Mouse (Mus musculus) lung, embryonic 14.5 days (tissue): ENCODE measurements around the gene Lpar1. TPM values are rescaled to one million over a fixed set of nuclear protein-coding genes. Genes with fewer than 3 reads are reported as not detected.

Experiments
- ATAC-seq: fragments of 200-750 bp; cut with Nextera tagmentation; 2 replicates; pipeline ENCODE4 v1.8.0; 2017; ENCODE audit warnings: mild to moderate bottlenecking, moderate TSS enrichment, moderate library complexity; ENCODE audit not compliant: insufficient read depth
- DNase-seq: peaks from one replicate; pipeline ENCODE4 v3.0.0-alpha.2; 2015
- H3K27ac ChIP-seq: fragments of 300-500 bp; sonication (generic); 2 replicates; pipeline ENCODE4 v1.5.1; 2014; ENCODE audit warnings: low read depth, mild to moderate bottlenecking, moderate library complexity
- H3K27me3 ChIP-seq: fragments of 300-500 bp; sonication (generic); 2 replicates; pipeline ENCODE4 v1.6.1; 2014; ENCODE audit warnings: low read length, control low read depth; ENCODE audit not compliant: insufficient read depth
- H3K36me3 ChIP-seq: fragments of 300-500 bp; sonication (generic); 2 replicates; pipeline ENCODE4 v1.6.1; 2014; ENCODE audit warnings: control low read depth; ENCODE audit not compliant: insufficient read depth
- H3K4me1 ChIP-seq: fragments of 300-500 bp; sonication (generic); 2 replicates; pipeline ENCODE4 v1.6.1; 2014; ENCODE audit warnings: antibody characterized with exemption, control low read depth; ENCODE audit not compliant: insufficient read depth
- H3K4me2 ChIP-seq: fragments of 300-500 bp; sonication (generic); 2 replicates; pipeline ENCODE4 v1.6.1; 2014; ENCODE audit warnings: mild to moderate bottlenecking
- H3K4me3 ChIP-seq: fragments of 300-500 bp; sonication (generic); 2 replicates; pipeline ENCODE4 v1.5.1; 2014; ENCODE audit warnings: low read depth, low read length
- H3K9ac ChIP-seq: fragments of 300-500 bp; sonication (generic); 2 replicates; pipeline ENCODE4 v1.6.1; 2014
- H3K9me3 ChIP-seq: fragments of 300-500 bp; sonication (generic); 2 replicates; pipeline ENCODE4 v1.6.1; 2016; ENCODE audit warnings: low read depth, low read length, control low read depth
- CTCF ChIP-seq: IDR thresholded peaks from 2 replicates; pipeline ENCODE4 v1.5.1; 2016; ENCODE audit warnings: antibody characterized with exemption, low read depth
- WGBS: fragments of 180-500 bp; shearing (Covaris S2); extraction: QIAGEN DNeasy Blood & Tissue Kit; methylation state at CpG from one replicate; pipeline ENCODE4 v1.1.7; 2014; 5-methylcytosine and 5-hydroxymethylcytosine counted together
- polyA plus RNA-seq: library from polyadenylated mRNA; unstranded; fragments of >200 nt; fragmentation: Nextera tagmentation; extraction: Ambion mirVana; gene quantifications from 2 replicates; pipeline ENCODE4 v1.2.1, GENCODE M21; 2014

Gene Lpar1
- 30.3 and 35.8 TPM in 2 replicates for polyA plus RNA-seq

DNA sequence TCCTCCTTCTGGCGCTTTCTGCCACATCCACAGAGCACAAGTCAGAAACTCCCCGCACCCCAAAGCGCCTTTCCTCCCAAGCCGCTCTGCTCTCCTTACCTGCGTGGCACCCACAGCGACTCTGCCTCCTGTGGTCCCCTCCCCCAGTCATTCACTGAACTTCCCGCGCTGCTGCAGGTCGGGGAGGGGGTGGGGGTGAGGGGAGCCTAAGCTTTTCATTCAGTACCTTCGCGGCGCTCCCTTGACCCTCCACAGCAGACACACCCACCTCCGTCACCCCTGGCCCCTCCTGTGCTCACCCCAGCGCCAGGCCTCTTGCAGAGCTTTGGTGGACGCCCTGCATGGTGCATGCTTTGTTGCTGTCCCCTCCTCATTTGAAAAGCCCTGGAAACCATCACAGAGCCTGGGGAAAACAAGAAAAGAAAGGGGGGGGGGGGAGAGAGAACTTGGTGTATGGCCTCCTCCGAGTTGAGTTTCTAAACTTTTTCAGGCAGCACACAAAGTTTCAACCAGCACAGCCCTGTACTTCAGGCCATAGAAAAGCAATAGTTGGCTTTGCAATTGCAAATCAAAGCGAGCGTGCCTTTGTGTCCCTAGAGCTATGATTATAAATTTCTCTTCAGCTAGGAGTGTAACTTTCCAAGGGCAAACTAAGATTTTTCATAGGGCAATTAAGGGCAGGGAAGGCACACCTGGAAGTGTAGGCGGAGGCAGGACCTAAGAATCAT, at the start of gene Lpar1:
Gene Lpar1 (minus strand): TSS at position 268 of the 728 bp plus-strand sequence.
- peak within 1 kb of the TSS; percentile 89 for H3K27ac ChIP-seq
- H3K27me3 ChIP-seq, result no peaks in the 10 kb centered on the region
- DNase-seq (no peak), ATAC-seq (peak; percentile 68)
- H3K4me3 ChIP-seq, result peak within 1 kb of the TSS; percentile 63
- TF ChIP-seq CTCF, result no peak
- H3K9ac ChIP-seq, result peak within 1 kb of the TSS; percentile 76
- peaks cover 3% of the 10 kb centered on the region; the same call in 1 of the 2 replicates for H3K4me1 ChIP-seq
- H3K4me2 ChIP-seq, result peak within 1 kb of the TSS; percentile 71
- H3K36me3 ChIP-seq, result no peaks in the 10 kb centered on the region
- 11% methylated on average over 19 of the region's 19 CpGs for WGBS
- H3K9me3 ChIP-seq, result no peaks in the 10 kb centered on the region

DNA sequence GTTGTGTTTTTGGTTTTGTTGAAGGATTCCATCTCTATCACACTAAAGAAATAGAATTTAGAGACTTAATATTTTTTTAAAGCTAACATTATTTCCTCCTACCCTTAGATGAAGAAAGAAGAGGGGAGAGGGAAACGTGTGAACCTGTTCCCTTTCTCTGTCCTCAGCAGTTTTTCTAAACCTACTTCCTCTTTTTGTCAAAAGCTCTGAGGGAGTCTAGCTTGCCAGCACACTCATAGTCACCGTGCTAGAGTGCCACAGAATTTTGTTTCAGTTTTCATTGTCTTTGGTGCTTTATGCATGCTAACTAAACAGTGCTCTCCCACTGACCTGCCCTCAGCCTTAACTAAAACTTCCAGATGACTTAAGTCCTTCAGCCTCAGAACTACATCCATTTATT, 32.2 kb upstream of the Lpar1 start:
- TF ChIP-seq CTCF, result no peak
- Histone ChIP-seq H3K9ac (no peak overlapping the region), H3K4me1 (no peaks in the 10 kb centered on the region), H3K36me3 (no peaks in the 10 kb centered on the region), H3K27me3 (no peaks in the 10 kb centered on the region), H3K4me3 (no peak overlapping the region), H3K9me3 (no peaks in the 10 kb centered on the region), H3K27ac (no peak overlapping the region), H3K4me2 (no peak overlapping the region)
- ATAC-seq (no peak), DNase-seq (no peak)
- WGBS, result 32% methylated on average over 2 of the region's 2 CpGs

DNA sequence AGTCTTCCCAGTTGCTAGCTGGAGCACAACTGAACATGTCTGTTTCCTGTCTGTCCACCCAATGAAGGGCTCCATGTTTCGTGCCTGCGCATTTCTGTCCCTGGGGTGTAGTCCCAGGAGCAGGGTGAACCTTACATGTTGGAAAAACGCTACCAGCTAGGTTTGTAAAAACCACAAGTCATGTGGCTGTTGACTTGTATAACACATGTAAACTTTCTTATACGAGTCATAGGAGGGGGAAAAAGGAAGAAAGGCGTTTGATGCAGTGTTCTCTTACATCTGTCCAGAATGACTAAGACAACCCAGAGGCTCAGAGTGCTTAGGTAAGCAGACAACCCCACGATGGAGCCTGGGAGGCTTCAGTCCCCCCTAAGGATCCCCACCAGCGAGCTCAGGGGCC, 27.5 kb upstream of the Lpar1 start:
- no peaks in the 10 kb centered on the region for H3K27me3 ChIP-seq
- 68% methylated on average over 7 of the region's 7 CpGs for WGBS
- DNase-seq, result no peak
- no peak for ATAC-seq
- TF ChIP-seq CTCF, result no peak
- no peak overlapping the region for H3K4me2 ChIP-seq
- H3K4me1 ChIP-seq, result 0 out of 2 replicates have a peak, but pooled peaks cover 3% of the 10 kb centered on the region
- no peak overlapping the region for H3K4me3 ChIP-seq
- H3K9ac ChIP-seq, result no peak overlapping the region
- no peak overlapping the region for H3K27ac ChIP-seq
- no peaks in the 10 kb centered on the region for H3K9me3 ChIP-seq
- H3K36me3 ChIP-seq, result no peaks in the 10 kb centered on the region

DNA sequence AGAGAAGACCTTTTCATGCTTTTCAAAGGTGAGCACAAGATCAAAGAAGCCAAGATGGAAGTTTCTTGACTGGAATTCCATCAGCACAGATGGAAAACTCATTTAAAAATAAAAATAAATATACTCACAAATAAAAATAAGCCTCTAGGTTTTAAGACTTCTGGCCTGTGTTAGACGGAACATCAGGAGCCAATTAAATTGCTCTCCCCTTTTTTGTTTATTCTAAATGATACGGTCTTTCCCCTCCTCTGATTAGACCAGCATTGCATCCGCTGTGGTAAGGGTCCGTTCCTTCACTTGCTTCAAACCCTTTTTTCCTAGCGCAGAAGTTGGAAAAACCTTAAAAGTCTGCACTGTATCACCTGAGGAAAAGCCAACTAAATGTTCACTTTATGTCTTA, 26.8 kb upstream of the Lpar1 start:
- WGBS, result 60% methylated on average over 5 of the region's 5 CpGs
- Histone ChIP-seq H3K4me1 (0 out of 2 replicates have a peak, but pooled peaks cover 3% of the 10 kb centered on the region), H3K36me3 (no peaks in the 10 kb centered on the region), H3K9ac (no peak overlapping the region), H3K9me3 (no peaks in the 10 kb centered on the region), H3K27me3 (no peaks in the 10 kb centered on the region), H3K4me3 (no peak overlapping the region), H3K27ac (no peak overlapping the region), H3K4me2 (no peak overlapping the region)
- no peak for TF ChIP-seq CTCF
- DNase-seq (no peak), ATAC-seq (no peak)

DNA sequence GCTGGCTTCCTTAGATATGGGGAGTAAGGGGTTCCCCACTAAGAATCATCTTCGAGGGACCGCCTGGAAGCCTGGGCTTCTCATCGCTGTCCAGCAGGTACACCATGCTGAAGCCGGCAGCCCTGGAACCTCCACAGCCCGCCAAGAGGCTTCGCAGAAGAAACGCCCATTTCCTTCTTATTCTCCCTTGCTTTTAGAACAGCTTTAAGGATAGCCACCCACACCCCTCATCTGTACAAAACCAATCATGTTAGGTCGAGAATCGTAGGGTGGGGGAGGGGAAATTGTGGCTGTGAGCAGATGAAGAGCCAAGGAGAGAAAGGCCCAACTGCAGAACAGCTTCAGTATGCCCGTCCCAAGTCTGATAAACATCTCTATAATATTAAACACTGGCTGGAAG, 26.4 kb upstream of the Lpar1 start:
- Histone ChIP-seq H3K27ac (no peak overlapping the region), H3K4me1 (0 out of 2 replicates have a peak, but pooled peaks cover 3% of the 10 kb centered on the region), H3K27me3 (no peaks in the 10 kb centered on the region), H3K4me3 (no peak overlapping the region), H3K4me2 (no peak overlapping the region), H3K9ac (no peak overlapping the region), H3K9me3 (no peaks in the 10 kb centered on the region), H3K36me3 (no peaks in the 10 kb centered on the region)
- ATAC-seq (no peak), DNase-seq (peak; percentile 17)
- TF ChIP-seq CTCF, result no peak
- 49% methylated on average over 10 of the region's 10 CpGs for WGBS

DNA sequence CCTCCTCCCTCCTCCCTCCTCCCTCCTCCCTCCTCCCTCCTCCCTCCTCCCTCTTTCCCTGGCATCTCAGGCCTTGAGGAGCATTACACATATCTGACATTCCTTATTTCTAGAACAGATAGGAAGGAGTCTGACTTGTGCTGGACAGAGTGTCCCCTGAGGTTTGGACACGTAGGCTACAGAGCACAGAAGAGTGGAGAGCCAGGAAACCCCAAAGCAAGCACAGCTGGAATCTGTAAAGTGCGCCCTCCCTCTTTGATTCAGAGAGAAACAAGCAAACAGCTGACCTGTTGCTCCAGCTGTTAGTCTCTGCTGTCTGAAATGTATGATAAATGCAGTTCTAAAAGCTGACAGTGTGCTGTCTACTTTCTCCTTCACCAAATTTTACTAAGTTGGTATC, 24.8 kb upstream of the Lpar1 start:
- Histone ChIP-seq H3K27ac (0 out of 2 replicates have a peak overlapping the region, but pooled peaks have one; percentile 16), H3K9me3 (no peaks in the 10 kb centered on the region), H3K36me3 (no peaks in the 10 kb centered on the region), H3K4me1 (0 out of 2 replicates have a peak, but pooled peaks cover 3% of the 10 kb centered on the region), H3K9ac (no peak overlapping the region), H3K4me3 (no peak overlapping the region), H3K27me3 (no peaks in the 10 kb centered on the region), H3K4me2 (no peak overlapping the region)
- WGBS, result 18% methylated on average over 2 of the region's 2 CpGs
- TF ChIP-seq CTCF, result peak; percentile 2; the same call in 1 of the 2 replicates
- DNase-seq, result peak; percentile 87
- peak; percentile 93 for ATAC-seq

DNA sequence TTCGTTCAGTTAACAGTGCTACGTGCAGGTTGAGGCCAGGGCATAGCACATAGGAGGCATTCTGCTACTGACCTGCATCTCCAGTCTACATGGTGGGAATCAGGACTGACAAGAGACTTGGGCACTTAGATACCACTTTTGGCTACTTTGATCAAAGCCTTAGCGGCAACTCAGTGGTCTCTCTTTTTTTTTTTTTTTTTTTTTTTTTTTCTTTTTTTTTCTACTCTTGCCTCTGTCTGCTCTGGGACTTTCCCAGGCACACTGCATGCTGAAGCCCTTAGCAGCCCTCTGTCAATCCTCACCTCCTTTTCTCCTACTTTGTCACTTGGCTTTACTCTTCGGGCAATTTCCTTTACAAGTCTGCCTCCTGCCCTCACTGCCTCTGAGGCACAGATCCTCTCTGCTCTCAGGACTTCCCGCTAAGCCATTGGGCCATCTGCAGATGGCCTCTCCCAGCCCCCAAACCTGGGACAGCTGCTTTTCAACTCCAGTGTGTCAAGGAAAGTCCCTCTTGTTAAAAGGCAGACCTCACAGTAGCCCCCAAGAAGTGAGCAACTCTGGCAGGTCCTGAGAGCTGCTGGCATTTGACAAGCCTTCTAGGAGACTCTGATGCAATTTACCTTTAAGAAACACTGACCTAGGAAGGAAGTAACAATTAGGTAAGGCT, 23.8 kb upstream of the Lpar1 start:
- ATAC-seq (no peak), DNase-seq (no peak)
- no peak overlapping the region for H3K4me2 ChIP-seq
- no peak overlapping the region for H3K4me3 ChIP-seq
- TF ChIP-seq CTCF, result no peak
- 0 out of 2 replicates have a peak, but pooled peaks cover 3% of the 10 kb centered on the region for H3K4me1 ChIP-seq
- WGBS, result 34% methylated on average over 5 of the region's 5 CpGs
- no peaks in the 10 kb centered on the region for H3K36me3 ChIP-seq
- H3K9me3 ChIP-seq, result no peaks in the 10 kb centered on the region
- no peaks in the 10 kb centered on the region for H3K27me3 ChIP-seq
- no peak overlapping the region for H3K27ac ChIP-seq
- no peak overlapping the region for H3K9ac ChIP-seq
